Mouse (Mus musculus) lung, postnatal 0 days (tissue): ENCODE data around the gene Prkcz. TPM values are rescaled to one million over a fixed set of nuclear protein-coding genes. Genes with fewer than 3 reads are reported as not detected.

Experiments
- ATAC-seq: fragments of 200-750 bp; cut with Nextera tagmentation; 2 replicates; pipeline ENCODE4 v1.8.0; 2017; ENCODE audit warnings: moderate library complexity
- DNase-seq: peaks from one replicate; pipeline ENCODE4 v3.0.0-alpha.2; 2016; ENCODE audit warnings: low spot score
- H3K27ac ChIP-seq: fragments of 300-500 bp; sonication (generic); 2 replicates; pipeline ENCODE4 v1.5.1; 2014; ENCODE audit warnings: antibody characterized with exemption, mild to moderate bottlenecking, low read length, mixed read lengths
- H3K27me3 ChIP-seq: fragments of 300-500 bp; sonication (generic); replicated peaks from 2 replicates; pipeline ENCODE4 v1.6.1; 2014; ENCODE audit warnings: low read length, mixed read lengths; ENCODE audit not compliant: insufficient read depth
- H3K36me3 ChIP-seq: fragments of 300-500 bp; sonication (generic); 2 replicates; pipeline ENCODE4 v1.6.1; 2014; ENCODE audit warnings: low read length, mixed read lengths; ENCODE audit not compliant: insufficient read depth
- H3K4me1 ChIP-seq: fragments of 300-500 bp; sonication (generic); 2 replicates; pipeline ENCODE4 v1.6.1; 2014; ENCODE audit warnings: antibody characterized with exemption, low read depth, low read length, mixed read lengths; ENCODE audit not compliant: insufficient read depth
- H3K4me2 ChIP-seq: fragments of 300-500 bp; sonication (generic); replicated peaks from 2 replicates; pipeline ENCODE4 v1.6.1; 2014; ENCODE audit warnings: low read depth, mild to moderate bottlenecking, low read length, moderate library complexity, mixed read lengths
- H3K4me3 ChIP-seq: fragments of 300-500 bp; sonication (generic); 2 replicates; pipeline ENCODE4 v1.5.1; 2014; ENCODE audit warnings: low read depth, low read length
- H3K9ac ChIP-seq: fragments of 300-500 bp; sonication (generic); replicated peaks from 2 replicates; pipeline ENCODE4 v1.6.1; 2014; ENCODE audit warnings: low read depth, mild to moderate bottlenecking
- H3K9me3 ChIP-seq: fragments of 300-500 bp; sonication (generic); 2 replicates; pipeline ENCODE4 v1.6.1; 2016; ENCODE audit warnings: low read length, mixed read lengths
- CTCF ChIP-seq: IDR thresholded peaks from 2 replicates; pipeline ENCODE4 v1.5.1; 2016; ENCODE audit warnings: antibody characterized with exemption, mild to moderate bottlenecking
- EP300 ChIP-seq: IDR thresholded peaks from 2 replicates; pipeline ENCODE4 v1.6.1; 2016; ENCODE audit warnings: antibody characterized with exemption, mild to moderate bottlenecking, control low read depth
- WGBS: fragments of 180-500 bp; shearing (Covaris S2); extraction: QIAGEN DNeasy Blood & Tissue Kit; methylation state at CpG from one replicate; pipeline ENCODE4 v1.1.7; 2014; 5-methylcytosine and 5-hydroxymethylcytosine counted together
- polyA plus RNA-seq: library from polyadenylated mRNA; unstranded; fragments of >200 nt; fragmentation: Nextera tagmentation; extraction: Ambion mirVana; gene quantifications from 2 replicates; pipeline ENCODE4 v1.2.1, GENCODE M21; 2015

Gene Prkcz
- polyA plus RNA-seq, 1 experiment from 2014 or later, result 23.4 TPM

- Histone ChIP-seq H3K36me3 (no peaks in the 10 kb centered on the region), H3K9me3 (no peaks in the 10 kb centered on the region), H3K4me1 (peaks cover 19% of the 10 kb centered on the region), H3K9ac (peak overlapping the region; percentile 62), H3K4me3 (peak overlapping the region; percentile 14; the same call in 1 of the 2 replicates), H3K27me3 (no peaks in the 10 kb centered on the region), H3K27ac (peak overlapping the region; percentile 97), H3K4me2 (peak overlapping the region; percentile 83)
- no peak for DNase-seq
- TF ChIP-seq CTCF (no peak), EP300 (no peak)
- 28% methylated on average over 20 of the region's 20 CpGs for WGBS
- ATAC-seq, result no peak
Observed at GRCm38 (mm10) chr4:155223594-155224528, 137.3 kb downstream of the Prkcz start.

GRCm38 (mm10) chr4:155222841-155223593 lies 138.1 kb downstream of the Prkcz start:
- DNase-seq, result peak; percentile 98
- Histone ChIP-seq H3K36me3 (no peaks in the 10 kb centered on the region), H3K27ac (peak overlapping the region; percentile 97), H3K9ac (peak overlapping the region; percentile 84), H3K27me3 (no peaks in the 10 kb centered on the region), H3K4me1 (peaks cover 27% of the 10 kb centered on the region), H3K4me2 (peak overlapping the region; percentile 83), H3K4me3 (peak overlapping the region; percentile 26; the same call in 1 of the 2 replicates), H3K9me3 (no peaks in the 10 kb centered on the region)
- 0% methylated on average over 27 of the region's 116 CpGs for WGBS
- peak; percentile 98 for ATAC-seq
- TF ChIP-seq CTCF, result peak; percentile 59
- no peak for TF ChIP-seq EP300

GRCm38 (mm10) chr4:155222552-155222840 lies 138.7 kb downstream of the Prkcz start, which contains the start of gene Ski:
TSS of gene Ski (minus strand) at chr4:155222592.
- TF ChIP-seq EP300, result no peak
- no peak for TF ChIP-seq CTCF
- Histone ChIP-seq H3K27me3 (no peaks in the 10 kb centered on the region), H3K4me3 (peak within 1 kb of the TSS; percentile 92), H3K9me3 (no peaks in the 10 kb centered on the region), H3K4me1 (peaks cover 29% of the 10 kb centered on the region), H3K27ac (peak within 1 kb of the TSS; percentile 97), H3K36me3 (no peaks in the 10 kb centered on the region), H3K9ac (peak within 1 kb of the TSS; percentile 84), H3K4me2 (peak within 1 kb of the TSS; percentile 83)
- ATAC-seq (no peak), DNase-seq (no peak)
- 2% methylated on average over 26 of the region's 63 CpGs for WGBS

- peak overlapping the region; percentile 84 for H3K9ac ChIP-seq
- H3K9me3 ChIP-seq, result no peaks in the 10 kb centered on the region
- H3K4me3 ChIP-seq, result peak overlapping the region; percentile 92
- no peaks in the 10 kb centered on the region for H3K27me3 ChIP-seq
- H3K36me3 ChIP-seq, result no peaks in the 10 kb centered on the region
- peak overlapping the region; percentile 97 for H3K27ac ChIP-seq
- peak overlapping the region; percentile 83 for H3K4me2 ChIP-seq
- DNase-seq, result peak; percentile 80
- TF ChIP-seq EP300 (no peak), CTCF (no peak; the same call in none of the 2 replicates)
- WGBS, result under 1% methylated on average over 56 of the region's 93 CpGs
- ATAC-seq, result no peak
- H3K4me1 ChIP-seq, result peaks cover 35% of the 10 kb centered on the region
Observed at GRCm38 (mm10) chr4:155221599-155222551, 139.3 kb downstream of the Prkcz start.

GRCm38 (mm10) chr4:155221106-155221505 lies 140.1 kb downstream of the Prkcz start:
- DNase-seq (peak; percentile 5), ATAC-seq (no peak)
- Histone ChIP-seq H3K9me3 (no peaks in the 10 kb centered on the region), H3K27me3 (no peaks in the 10 kb centered on the region), H3K36me3 (no peaks in the 10 kb centered on the region), H3K4me1 (peaks cover 43% of the 10 kb centered on the region), H3K4me2 (peak overlapping the region; percentile 83), H3K9ac (peak overlapping the region; percentile 84), H3K4me3 (peak overlapping the region; percentile 92), H3K27ac (peak overlapping the region; percentile 97)
- WGBS, result 0% methylated on average over 7 of the region's 7 CpGs
- TF ChIP-seq EP300 (no peak), CTCF (no peak)
